Mouse (Mus musculus): ENCODE results near the gene Serpinb6c. TPM values are rescaled to one million over a fixed set of nuclear protein-coding genes. Genes with fewer than 3 reads are reported as not detected.

The Serpinb6c gene
- total RNA-seq, 2 experiments from 2014 or later = 0.31 to 0.45 TPM

Other genes starting within 250 kb of the Serpinb6c start
- gene Serpinb6d, start 244.3 kb downstream of the Serpinb6c start, total RNA-seq (2021) = not detected
- gene Serpinb6e, start 62.3 kb downstream of the Serpinb6c start, total RNA-seq (2021) = not detected
- gene Nqo2, start 59.0 kb upstream of the Serpinb6c start, total RNA-seq (2021) = 10 to 100 TPM; 13.6 to 16.8 TPM
- gene Ripk1, start 96.7 kb upstream of the Serpinb6c start, total RNA-seq (2021) = 10 to 100 TPM in 1 of 2 experiments, 1 to 10 TPM in 1; 8.5 to 11.2 TPM
- 10 to 100 TPM; 68.8 to 77.6 TPM for gene Serpinb6a, start 97.1 kb upstream of the Serpinb6c start, total RNA-seq (2021)
- 10 to 100 TPM; 21.3 to 26.5 TPM for gene Bphl, start 131.9 kb upstream of the Serpinb6c start, total RNA-seq (2021)
- gene Tubb2a, start 172.3 kb upstream of the Serpinb6c start, total RNA-seq (2021) = 10 to 100 TPM; 44.4 to 49.4 TPM
- 10 to 100 TPM; 17.1 to 20.5 TPM for gene Tubb2b, start 224.8 kb upstream of the Serpinb6c start, total RNA-seq (2021)

All from gastrocnemius, postnatal 10 days (tissue).